Mouse (Mus musculus) midbrain, embryonic 11.5 days (tissue): ENCODE data around the gene Prn. TPM values are rescaled to one million over a fixed set of nuclear protein-coding genes. Genes with fewer than 3 reads are reported as not detected.

ENCODE experiments used
- ATAC-seq: fragments of 200-750 bp; cut with Nextera tagmentation; 2 replicates; pipeline ENCODE4 v1.8.0; 2017; ENCODE audit warnings: moderate TSS enrichment, moderate library complexity; ENCODE audit not compliant: low FRiP score
- DNase-seq: peaks from one replicate; pipeline ENCODE4 v3.0.0; 2015; ENCODE audit warnings: low spot score; ENCODE audit errors: missing footprints
- H3K27ac ChIP-seq: fragments of 300-500 bp; sonication (generic); 2 replicates; pipeline ENCODE4 v1.5.1; 2014; ENCODE audit warnings: low read depth, low read length
- H3K27me3 ChIP-seq: fragments of 300-500 bp; sonication (generic); 2 replicates; pipeline ENCODE4 v1.6.1; 2014; ENCODE audit warnings: mild to moderate bottlenecking, low read length, moderate library complexity, mixed read lengths; ENCODE audit not compliant: control insufficient read depth, insufficient read depth
- H3K36me3 ChIP-seq: fragments of 300-500 bp; sonication (generic); 2 replicates; pipeline ENCODE4 v1.6.1; 2014; ENCODE audit warnings: mild to moderate bottlenecking, low read length, moderate library complexity, mixed read lengths; ENCODE audit not compliant: control insufficient read depth, insufficient read depth
- H3K4me1 ChIP-seq: fragments of 300-500 bp; sonication (generic); 2 replicates; pipeline ENCODE4 v1.6.1; 2014; ENCODE audit warnings: low read length; ENCODE audit not compliant: control insufficient read depth, insufficient read depth
- H3K4me2 ChIP-seq: fragments of 300-500 bp; sonication (generic); 2 replicates; pipeline ENCODE4 v1.6.1; 2014; ENCODE audit warnings: mild to moderate bottlenecking, moderate library complexity
- H3K4me3 ChIP-seq: fragments of 300-500 bp; sonication (generic); 2 replicates; pipeline ENCODE4 v1.5.1; 2014; ENCODE audit warnings: low read depth, low read length
- H3K9ac ChIP-seq: fragments of 300-500 bp; sonication (generic); 2 replicates; pipeline ENCODE4 v1.6.1; 2014; ENCODE audit warnings: low read length
- H3K9me3 ChIP-seq: fragments of 300-500 bp; sonication (generic); 2 replicates; pipeline ENCODE4 v1.6.1; 2016; ENCODE audit warnings: low read length; ENCODE audit not compliant: control insufficient read depth
- WGBS: fragments of 180-500 bp; shearing (Covaris S2); extraction: QIAGEN DNeasy Blood & Tissue Kit; methylation state at CpG from one replicate; pipeline ENCODE4 v1.1.7; 2014; 5-methylcytosine and 5-hydroxymethylcytosine counted together
- polyA plus RNA-seq: library from polyadenylated mRNA; unstranded; fragments of >200 nt; fragmentation: Nextera tagmentation; extraction: Ambion mirVana; gene quantifications from 2 replicates; pipeline ENCODE4 v1.2.1, GENCODE M21; 2014

Gene Prn
- polyA plus RNA-seq, 1 experiment from 2014 or later = not detected

DNA sequence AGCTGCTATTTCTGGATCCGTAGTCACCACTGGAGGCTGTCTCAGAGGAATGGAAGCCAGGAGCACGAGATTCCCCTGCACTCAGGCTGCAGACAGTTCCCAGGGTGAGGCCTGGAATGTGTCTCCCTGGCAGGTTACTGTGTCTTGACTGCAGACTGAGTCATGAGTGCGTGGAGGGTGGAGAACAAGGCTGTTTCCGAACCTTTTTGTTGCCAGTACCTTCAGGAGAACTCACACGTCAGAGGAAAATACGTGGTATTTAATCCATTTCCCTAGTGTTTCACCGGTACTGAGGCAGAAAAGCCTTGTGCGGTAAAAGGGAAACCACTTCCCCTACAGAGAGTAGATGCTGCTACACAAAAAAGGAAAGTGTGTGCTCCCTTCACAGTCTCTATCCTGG is 6.9 kb upstream of the Prn start:
- 55% methylated on average over 8 of the region's 8 CpGs for WGBS
- DNase-seq = peak; percentile 12
- H3K4me2 ChIP-seq = no peak overlapping the region
- no peak overlapping the region for H3K9ac ChIP-seq
- H3K27ac ChIP-seq = no peak overlapping the region
- no peak overlapping the region for H3K4me3 ChIP-seq
- H3K36me3 ChIP-seq = no peaks in the 10 kb centered on the region
- no peaks in the 10 kb centered on the region for H3K9me3 ChIP-seq
- no peaks in the 10 kb centered on the region for H3K4me1 ChIP-seq
- no peaks in the 10 kb centered on the region for H3K27me3 ChIP-seq
- ATAC-seq = no peak

DNA sequence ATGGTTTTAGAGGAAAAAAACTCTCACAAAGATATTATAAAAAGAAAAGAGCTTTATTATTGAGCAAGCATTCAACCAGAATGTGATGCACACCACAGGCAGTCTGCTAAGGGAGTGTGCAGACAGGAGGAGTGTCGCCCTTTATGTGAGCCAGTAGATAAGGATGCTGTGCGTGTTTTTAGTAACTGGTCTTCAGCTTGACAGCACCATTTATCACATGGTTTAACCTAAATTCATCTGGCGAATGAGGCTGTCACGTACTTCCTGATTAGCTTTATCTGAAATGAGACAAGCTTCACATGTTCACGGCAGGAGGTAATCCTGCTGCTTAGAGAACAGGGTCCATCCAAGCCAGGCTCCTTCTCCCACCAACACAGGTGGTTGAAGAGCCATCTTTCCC is 4.7 kb upstream of the Prn start:
- WGBS = 74% methylated on average over 5 of the region's 5 CpGs
- H3K9ac ChIP-seq = no peak overlapping the region
- H3K9me3 ChIP-seq = no peaks in the 10 kb centered on the region
- H3K4me1 ChIP-seq = no peaks in the 10 kb centered on the region
- H3K27ac ChIP-seq = no peak overlapping the region
- DNase-seq (no peak), ATAC-seq (no peak)
- H3K27me3 ChIP-seq = no peaks in the 10 kb centered on the region
- H3K4me2 ChIP-seq = no peak overlapping the region
- no peak overlapping the region for H3K4me3 ChIP-seq
- no peaks in the 10 kb centered on the region for H3K36me3 ChIP-seq

DNA sequence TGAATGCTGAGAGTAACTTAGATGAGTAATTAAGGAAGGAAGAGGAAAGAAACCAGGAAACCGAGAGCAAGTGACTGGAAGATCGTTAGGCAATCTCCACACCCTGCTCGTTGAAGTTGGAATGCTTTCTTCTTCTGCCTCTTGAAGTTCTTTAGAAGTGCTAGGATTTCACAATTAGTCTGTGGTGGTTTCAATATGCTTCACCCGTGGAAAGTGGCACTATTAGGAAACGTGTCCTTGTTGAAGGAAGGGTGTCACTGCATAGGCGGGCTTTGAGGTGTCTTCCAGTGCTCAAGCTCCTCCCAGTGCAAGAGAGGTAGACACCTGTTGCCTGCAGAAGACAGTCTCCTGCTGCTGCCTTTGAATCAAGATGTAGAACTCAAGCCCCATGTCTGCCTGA is 4.0 kb upstream of the Prn start:
- no peaks in the 10 kb centered on the region for H3K4me1 ChIP-seq
- 84% methylated on average over 6 of the region's 6 CpGs for WGBS
- no peak overlapping the region for H3K4me3 ChIP-seq
- H3K9me3 ChIP-seq = no peaks in the 10 kb centered on the region
- H3K27me3 ChIP-seq = peaks cover 2% of the 10 kb centered on the region; the same call in 1 of the 2 replicates
- H3K4me2 ChIP-seq = no peak overlapping the region
- H3K9ac ChIP-seq = no peak overlapping the region
- H3K36me3 ChIP-seq = no peaks in the 10 kb centered on the region
- no peak overlapping the region for H3K27ac ChIP-seq
- DNase-seq = no peak
- no peak for ATAC-seq

DNA sequence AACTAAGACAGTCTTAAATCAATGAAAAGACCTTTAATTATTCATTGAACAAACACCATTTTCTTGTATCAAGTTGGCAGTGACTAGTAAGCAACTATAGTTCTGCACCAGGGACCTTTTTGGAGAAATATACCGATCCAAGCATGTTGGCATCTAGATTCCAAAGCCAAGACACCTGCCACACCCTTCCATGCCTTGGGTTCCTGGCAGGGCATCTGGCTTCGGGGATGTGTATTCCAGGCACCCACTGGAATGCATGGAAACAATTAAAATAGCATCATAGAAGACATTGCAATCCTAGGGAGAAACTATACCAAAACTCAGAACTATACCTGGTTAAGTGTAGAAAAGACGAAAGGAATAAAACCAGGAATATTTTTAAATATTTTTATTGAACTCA is 3.5 kb upstream of the Prn start:
- Histone ChIP-seq H3K9me3 (no peaks in the 10 kb centered on the region), H3K4me1 (0 out of 2 replicates have a peak, but pooled peaks cover under 1% of the 10 kb centered on the region), H3K4me3 (no peak overlapping the region), H3K9ac (no peak overlapping the region), H3K36me3 (no peaks in the 10 kb centered on the region), H3K27ac (no peak overlapping the region), H3K27me3 (peaks cover 3% of the 10 kb centered on the region; the same call in 1 of the 2 replicates), H3K4me2 (no peak overlapping the region)
- 92% methylated on average over 3 of the region's 3 CpGs for WGBS
- ATAC-seq = no peak
- peak; percentile 26 for DNase-seq

DNA sequence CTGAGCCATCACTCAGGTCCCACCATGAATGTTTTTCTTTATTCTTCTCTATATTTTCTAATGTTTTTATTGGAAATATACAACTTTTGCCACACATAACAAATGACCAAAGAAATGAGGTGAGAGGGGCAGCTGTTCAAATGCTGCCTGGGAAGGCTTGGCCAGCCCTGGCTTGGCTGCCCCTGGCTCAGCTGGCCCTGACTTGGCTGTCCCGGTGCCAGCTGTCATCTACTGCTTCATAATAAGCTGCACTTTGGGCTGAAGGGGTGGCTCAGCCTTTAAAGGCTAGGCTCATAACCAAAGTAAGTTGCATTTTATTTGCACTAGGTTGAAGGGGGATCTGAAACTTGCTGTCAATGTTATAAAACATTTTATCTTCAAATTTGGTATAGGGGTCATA is 2.9 kb upstream of the Prn start:
- H3K4me1 ChIP-seq = 0 out of 2 replicates have a peak, but pooled peaks cover 2% of the 10 kb centered on the region
- H3K4me3 ChIP-seq = no peak overlapping the region

DNA sequence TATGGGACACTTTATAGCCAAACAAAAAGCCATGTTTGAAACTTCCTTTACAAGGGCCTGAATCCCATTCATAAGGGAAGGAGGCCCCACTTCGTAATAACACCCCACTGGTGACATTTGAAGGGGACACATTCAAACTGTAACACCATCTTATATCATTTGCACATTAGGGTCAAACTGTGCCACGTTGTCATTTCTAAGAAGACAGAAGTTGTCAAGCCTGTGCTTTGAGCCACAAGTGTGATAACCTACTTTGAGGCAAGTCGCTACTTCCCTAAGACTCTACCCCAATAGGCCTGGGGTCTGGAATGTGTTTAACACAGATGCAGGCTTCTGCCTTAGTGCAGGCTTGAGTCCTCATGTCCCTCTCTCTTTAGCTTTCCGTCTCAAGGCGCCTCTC is 2.4 kb upstream of the Prn start:
- peak; percentile 56 for DNase-seq
- Histone ChIP-seq H3K27ac (no peak overlapping the region), H3K4me1 (0 out of 2 replicates have a peak, but pooled peaks cover 2% of the 10 kb centered on the region), H3K9me3 (no peaks in the 10 kb centered on the region), H3K9ac (no peak overlapping the region), H3K4me3 (no peak overlapping the region), H3K27me3 (peaks cover 3% of the 10 kb centered on the region; the same call in 1 of the 2 replicates), H3K4me2 (no peak overlapping the region), H3K36me3 (no peaks in the 10 kb centered on the region)
- no peak for ATAC-seq
- WGBS = 88% methylated on average over 5 of the region's 5 CpGs

More for the DNA sequence above, 2.9 kb upstream of the Prn start:
- Histone ChIP-seq H3K9ac (no peak overlapping the region), H3K9me3 (no peaks in the 10 kb centered on the region), H3K36me3 (no peaks in the 10 kb centered on the region), H3K27ac (no peak overlapping the region), H3K27me3 (peaks cover 3% of the 10 kb centered on the region; the same call in 1 of the 2 replicates), H3K4me2 (no peak overlapping the region)
- WGBS = 73% methylated on average over 1 of the region's 1 CpGs
- DNase-seq (no peak), ATAC-seq (no peak)

DNA sequence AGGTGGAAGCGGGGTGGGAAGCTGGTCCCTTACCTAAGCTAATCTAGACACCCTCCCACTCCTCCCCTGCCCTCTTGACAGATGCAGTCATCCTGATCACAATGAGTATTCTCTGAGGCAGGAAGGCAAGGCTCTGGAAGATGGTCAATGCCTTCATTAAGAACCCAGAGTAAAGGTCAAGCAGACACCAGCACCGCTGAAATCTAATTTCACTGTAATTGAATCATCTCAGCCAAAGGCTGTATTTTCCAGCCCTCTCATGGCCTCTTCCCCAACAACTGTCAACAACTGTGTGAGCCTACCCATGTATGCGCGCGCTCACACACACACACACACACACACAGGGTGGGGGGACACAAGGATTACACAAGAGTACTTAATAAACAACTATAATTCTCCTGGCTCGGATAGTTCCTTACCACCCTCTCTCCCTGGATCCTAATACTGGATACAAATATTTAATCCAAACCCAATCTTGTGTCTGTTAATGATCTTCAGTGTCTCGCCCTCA is 1.4 kb upstream of the Prn start:
- 0 out of 2 replicates have a peak, but pooled peaks cover 2% of the 10 kb centered on the region for H3K4me1 ChIP-seq
- peaks cover 3% of the 10 kb centered on the region; the same call in 1 of the 2 replicates for H3K27me3 ChIP-seq
- WGBS = 87% methylated on average over 7 of the region's 7 CpGs
- no peak overlapping the region for H3K4me3 ChIP-seq
- no peak overlapping the region for H3K4me2 ChIP-seq
- H3K9me3 ChIP-seq = no peaks in the 10 kb centered on the region
- no peaks in the 10 kb centered on the region for H3K36me3 ChIP-seq
- DNase-seq = peak; percentile 62
- H3K27ac ChIP-seq = no peak overlapping the region
- H3K9ac ChIP-seq = no peak overlapping the region
- no peak for ATAC-seq

DNA sequence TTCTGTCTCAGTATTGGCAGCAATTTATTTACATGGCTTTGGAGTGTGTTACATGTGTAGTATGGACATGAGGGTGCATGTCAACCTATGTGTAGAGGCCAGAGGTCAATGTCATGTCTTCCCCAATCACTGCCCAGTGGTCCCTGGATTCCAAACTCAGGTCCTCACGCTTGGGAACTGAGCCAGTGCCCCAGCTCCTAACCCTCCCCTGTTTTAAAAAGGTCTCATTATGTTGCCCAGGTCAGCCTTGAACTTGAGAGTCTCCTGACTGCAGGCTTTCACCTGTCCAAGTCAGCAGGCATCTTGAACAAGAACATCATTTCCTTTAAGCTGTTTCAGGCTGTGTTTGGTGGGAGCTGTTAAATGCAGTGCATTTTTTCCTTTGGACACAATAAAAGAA is 851 bp upstream of the Prn start:
- H3K36me3 ChIP-seq = no peaks in the 10 kb centered on the region
- H3K4me2 ChIP-seq = no peak overlapping the region
- peaks cover 3% of the 10 kb centered on the region; the same call in 1 of the 2 replicates for H3K27me3 ChIP-seq
- DNase-seq = no peak
- 0 out of 2 replicates have a peak, but pooled peaks have one; percentile 1 for ATAC-seq
- H3K9me3 ChIP-seq = no peaks in the 10 kb centered on the region
- 0 out of 2 replicates have a peak, but pooled peaks cover 2% of the 10 kb centered on the region for H3K4me1 ChIP-seq
- H3K4me3 ChIP-seq = no peak overlapping the region
- H3K9ac ChIP-seq = no peak overlapping the region
- 73% methylated on average over 1 of the region's 1 CpGs for WGBS
- H3K27ac ChIP-seq = no peak overlapping the region

DNA sequence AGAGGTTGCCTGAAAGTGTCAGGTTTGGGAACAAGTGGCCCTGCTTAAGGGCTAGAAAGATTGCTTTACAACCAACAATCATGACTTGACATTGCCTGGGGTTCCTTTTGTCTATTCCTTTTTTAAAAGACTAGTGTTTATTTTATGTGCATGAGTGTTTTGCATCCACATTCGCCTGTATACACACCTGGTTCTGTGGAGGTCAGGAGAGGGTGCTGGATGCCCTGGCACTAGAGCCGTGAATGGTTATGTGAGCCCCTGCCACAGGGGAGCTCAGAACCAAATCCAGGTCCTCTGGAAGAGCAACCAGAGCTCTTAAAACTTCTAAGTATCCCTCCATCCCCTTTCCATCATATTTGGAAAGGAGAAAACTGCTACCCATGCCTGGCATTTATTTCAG is 1.1 kb downstream of the Prn start:
- H3K27me3 ChIP-seq = peaks cover 3% of the 10 kb centered on the region; the same call in 1 of the 2 replicates
- H3K4me2 ChIP-seq = peak overlapping the region; percentile 74
- H3K4me3 ChIP-seq = no peak overlapping the region; the same call in 1 of the 2 replicates
- no peak overlapping the region for H3K27ac ChIP-seq
- H3K9ac ChIP-seq = no peak overlapping the region
- WGBS = 61% methylated on average over 2 of the region's 2 CpGs
- no peaks in the 10 kb centered on the region for H3K36me3 ChIP-seq
- no peak for ATAC-seq
- H3K9me3 ChIP-seq = no peaks in the 10 kb centered on the region
- 0 out of 2 replicates have a peak, but pooled peaks cover 2% of the 10 kb centered on the region for H3K4me1 ChIP-seq
- DNase-seq = peak; percentile 86
